Mouse (Mus musculus) forebrain, embryonic 13.5 days (tissue): Measurements from ENCODE around the gene Rgs17. TPM values are rescaled to one million over a fixed set of nuclear protein-coding genes. Genes with fewer than 3 reads are reported as not detected.
A peak's percentile ranks its signal among the peaks of the same experiment; 100 is the strongest.

Experiments used
- ATAC-seq: fragments of 200-750 bp; cut with Nextera tagmentation; 2 replicates; pipeline ENCODE4 v1.8.0; 2017
- H3K27ac ChIP-seq: fragments of 300-500 bp; sonication (generic); 2 replicates; pipeline ENCODE4 v1.5.1; 2015; ENCODE audit warnings: inconsistent platforms, mild to moderate bottlenecking, moderate library complexity
- H3K27me3 ChIP-seq: fragments of 300-500 bp; sonication (generic); 2 replicates; pipeline ENCODE4 v1.6.1; 2015; ENCODE audit warnings: mild to moderate bottlenecking, inconsistent platforms
- H3K36me3 ChIP-seq: fragments of 300-500 bp; sonication (generic); 2 replicates; pipeline ENCODE4 v1.6.1; 2015; ENCODE audit warnings: mild to moderate bottlenecking, inconsistent platforms; ENCODE audit not compliant: poor library complexity, severe bottlenecking
- H3K4me1 ChIP-seq: fragments of 300-500 bp; sonication (generic); 2 replicates; pipeline ENCODE4 v1.6.1; 2015; ENCODE audit warnings: inconsistent platforms
- H3K4me2 ChIP-seq: fragments of 300-500 bp; sonication (generic); 2 replicates; pipeline ENCODE4 v1.6.1; 2015; ENCODE audit warnings: inconsistent platforms, mild to moderate bottlenecking, moderate library complexity
- H3K4me3 ChIP-seq: fragments of 300-500 bp; sonication (generic); 2 replicates; pipeline ENCODE4 v1.5.1; 2015; ENCODE audit warnings: mild to moderate bottlenecking, inconsistent platforms
- H3K9ac ChIP-seq: fragments of 300-500 bp; sonication (generic); 2 replicates; pipeline ENCODE4 v1.6.1; 2015; ENCODE audit warnings: mild to moderate bottlenecking, inconsistent platforms
- H3K9me3 ChIP-seq: fragments of 300-500 bp; sonication (generic); replicated peaks from 2 replicates; pipeline ENCODE4 v1.6.1; 2016; ENCODE audit warnings: inconsistent platforms
- WGBS: fragments of 180-500 bp; shearing (Covaris S2); methylation state at CpG from one replicate; pipeline ENCODE4 v1.1.7; 2015; 5-methylcytosine and 5-hydroxymethylcytosine counted together
- polyA plus RNA-seq: library from polyadenylated mRNA; unstranded; fragments of >200 nt; fragmentation: Nextera tagmentation; extraction: Ambion mirVana; gene quantifications from 2 replicates; pipeline ENCODE4 v1.2.1, GENCODE M21; 2015

Rgs17 gene
- polyA plus RNA-seq, 1 experiment from 2014 or later = 7.1 TPM

DNA sequence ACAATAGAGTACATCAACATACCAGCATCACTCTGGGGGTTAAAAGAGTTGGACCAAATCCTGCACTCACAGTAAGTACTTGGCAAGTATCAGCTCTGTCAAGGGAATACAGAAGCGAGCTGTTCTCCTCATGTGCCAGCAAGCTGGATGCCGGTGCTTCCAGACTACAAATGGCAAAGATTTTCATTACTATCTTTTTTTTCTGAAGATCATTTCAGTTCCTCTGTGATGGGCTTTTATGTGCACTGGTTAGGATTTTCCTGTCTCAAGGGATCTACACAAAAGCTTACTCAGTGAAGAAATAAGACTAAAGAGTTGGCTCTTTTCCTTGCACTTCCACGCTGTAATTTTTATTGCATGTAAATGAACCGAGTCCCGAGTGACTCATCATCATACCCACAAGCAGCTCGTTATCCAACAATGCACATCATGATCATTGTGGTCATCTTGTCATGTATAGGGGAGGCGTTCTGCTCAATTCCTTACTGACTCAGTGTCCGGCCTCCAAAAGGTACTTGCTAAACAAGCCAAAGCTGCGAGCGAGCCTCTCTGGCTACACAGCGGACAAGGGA, 54.1 kb downstream of the Rgs17 start:
- H3K27ac ChIP-seq = no peak overlapping the region; the same call in 1 of the 2 replicates
- H3K4me3 ChIP-seq = no peak overlapping the region
- no peaks in the 10 kb centered on the region for H3K9me3 ChIP-seq
- H3K4me1 ChIP-seq = peaks cover 10% of the 10 kb centered on the region; the same call in 1 of the 2 replicates
- no peak overlapping the region for H3K4me2 ChIP-seq
- H3K27me3 ChIP-seq = no peaks in the 10 kb centered on the region
- no peak overlapping the region for H3K9ac ChIP-seq
- ATAC-seq = peak; percentile 41; the same call in 1 of the 2 replicates
- no peaks in the 10 kb centered on the region for H3K36me3 ChIP-seq
- WGBS = 49% methylated on average over 11 of the region's 11 CpGs

DNA sequence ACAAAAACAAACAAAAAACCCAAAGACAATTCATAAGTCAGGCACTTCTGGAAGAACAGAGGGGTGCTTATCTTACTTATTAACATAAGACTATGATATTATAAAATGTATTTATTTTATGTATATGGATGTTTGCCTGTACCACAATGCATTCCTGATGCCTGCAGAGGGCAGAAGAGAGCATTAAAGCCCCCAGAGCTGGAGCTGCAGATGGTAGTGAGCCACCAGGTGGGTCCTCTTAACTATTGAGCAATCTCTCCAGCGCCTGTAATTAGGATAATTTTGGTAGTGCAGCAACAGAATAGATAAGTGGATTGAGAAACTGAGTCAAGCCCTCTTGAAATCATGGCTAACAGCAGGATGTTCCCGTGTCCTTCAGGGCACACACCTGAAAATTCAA, 56.2 kb downstream of the Rgs17 start:
- H3K27ac ChIP-seq = no peak overlapping the region
- H3K36me3 ChIP-seq = no peaks in the 10 kb centered on the region
- H3K27me3 ChIP-seq = no peaks in the 10 kb centered on the region
- peaks cover 10% of the 10 kb centered on the region; the same call in 1 of the 2 replicates for H3K4me1 ChIP-seq
- H3K4me3 ChIP-seq = no peak overlapping the region
- H3K9me3 ChIP-seq = no peaks in the 10 kb centered on the region
- peak; percentile 54; the same call in 1 of the 2 replicates for ATAC-seq
- WGBS = 53% methylated on average over 2 of the region's 2 CpGs
- no peak overlapping the region for H3K9ac ChIP-seq
- no peak overlapping the region for H3K4me2 ChIP-seq

DNA sequence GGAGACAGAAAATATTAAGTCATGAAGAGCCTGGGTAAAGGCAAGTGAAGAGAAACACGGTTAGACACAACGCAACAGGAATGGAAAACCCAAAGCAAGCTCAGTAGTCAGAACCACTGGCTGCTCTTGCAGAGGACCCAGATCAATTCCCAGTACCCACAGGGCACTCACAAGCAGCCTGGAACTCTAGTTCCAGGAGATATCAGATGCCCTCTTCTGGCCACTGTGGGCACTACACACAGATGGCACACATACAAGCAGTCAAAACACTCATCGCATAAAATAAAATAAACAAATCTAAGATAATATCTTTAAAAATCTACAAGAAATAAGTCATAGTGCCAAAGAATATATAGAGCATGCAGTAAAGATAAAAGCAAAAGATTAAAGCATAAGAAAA, 59.5 kb downstream of the Rgs17 start:
- no peaks in the 10 kb centered on the region for H3K9me3 ChIP-seq
- no peaks in the 10 kb centered on the region for H3K27me3 ChIP-seq
- peaks cover 2% of the 10 kb centered on the region; the same call in 1 of the 2 replicates for H3K4me1 ChIP-seq
- 97% methylated on average over 3 of the region's 3 CpGs for WGBS
- no peak overlapping the region for H3K9ac ChIP-seq
- no peak overlapping the region for H3K4me2 ChIP-seq
- no peak overlapping the region for H3K4me3 ChIP-seq
- H3K27ac ChIP-seq = no peak overlapping the region
- no peak for ATAC-seq
- H3K36me3 ChIP-seq = no peaks in the 10 kb centered on the region

DNA sequence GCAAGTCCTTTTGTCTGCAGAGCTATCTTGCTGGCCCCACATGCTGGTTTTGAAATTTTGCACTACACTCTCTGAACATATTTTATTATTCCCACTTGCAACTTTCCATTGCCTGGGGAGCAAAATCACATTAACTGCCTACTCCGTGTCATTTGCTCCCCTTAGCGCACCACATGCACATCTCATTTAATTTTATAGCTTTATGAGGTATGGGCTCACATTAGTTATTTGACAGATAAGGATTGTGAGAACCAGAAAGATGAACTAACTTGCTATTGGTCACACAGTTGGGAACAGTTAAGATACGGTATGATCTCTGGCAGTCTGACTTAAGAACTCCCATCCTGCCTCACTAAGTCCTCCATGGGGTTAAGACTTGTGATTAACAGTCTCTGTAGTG, 61.4 kb downstream of the Rgs17 start:
- Histone ChIP-seq H3K36me3 (no peaks in the 10 kb centered on the region), H3K9ac (no peak overlapping the region), H3K9me3 (no peaks in the 10 kb centered on the region), H3K4me1 (no peaks in the 10 kb centered on the region), H3K27ac (no peak overlapping the region), H3K27me3 (no peaks in the 10 kb centered on the region), H3K4me3 (no peak overlapping the region), H3K4me2 (no peak overlapping the region)
- 96% methylated on average over 3 of the region's 3 CpGs for WGBS
- no peak for ATAC-seq

DNA sequence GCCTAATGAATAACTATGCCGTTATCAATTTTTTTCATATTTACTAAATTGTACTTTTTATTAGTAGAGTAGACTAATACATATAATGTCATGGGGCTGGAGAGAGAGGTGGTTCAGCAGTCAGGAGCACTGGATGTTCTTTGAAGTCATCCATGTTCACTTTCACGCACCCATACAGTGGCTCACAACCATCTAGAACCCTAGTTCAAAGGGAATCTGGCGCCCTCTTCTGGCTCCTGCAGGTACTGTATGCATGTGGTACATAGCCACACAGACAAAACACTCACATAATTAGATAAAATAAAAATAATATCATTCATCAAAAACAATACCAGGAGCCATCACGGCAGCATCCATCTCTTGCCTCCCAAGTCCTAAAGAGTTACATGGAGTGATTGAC, 62.5 kb downstream of the Rgs17 start:
- no peaks in the 10 kb centered on the region for H3K36me3 ChIP-seq
- peak; percentile 55; the same call in 1 of the 2 replicates for ATAC-seq
- no peak overlapping the region for H3K4me3 ChIP-seq
- H3K9ac ChIP-seq = no peak overlapping the region
- no peak overlapping the region for H3K27ac ChIP-seq
- no peak overlapping the region for H3K4me2 ChIP-seq
- H3K4me1 ChIP-seq = no peaks in the 10 kb centered on the region
- no peaks in the 10 kb centered on the region for H3K9me3 ChIP-seq
- WGBS = 78% methylated on average over 4 of the region's 4 CpGs
- no peaks in the 10 kb centered on the region for H3K27me3 ChIP-seq

DNA sequence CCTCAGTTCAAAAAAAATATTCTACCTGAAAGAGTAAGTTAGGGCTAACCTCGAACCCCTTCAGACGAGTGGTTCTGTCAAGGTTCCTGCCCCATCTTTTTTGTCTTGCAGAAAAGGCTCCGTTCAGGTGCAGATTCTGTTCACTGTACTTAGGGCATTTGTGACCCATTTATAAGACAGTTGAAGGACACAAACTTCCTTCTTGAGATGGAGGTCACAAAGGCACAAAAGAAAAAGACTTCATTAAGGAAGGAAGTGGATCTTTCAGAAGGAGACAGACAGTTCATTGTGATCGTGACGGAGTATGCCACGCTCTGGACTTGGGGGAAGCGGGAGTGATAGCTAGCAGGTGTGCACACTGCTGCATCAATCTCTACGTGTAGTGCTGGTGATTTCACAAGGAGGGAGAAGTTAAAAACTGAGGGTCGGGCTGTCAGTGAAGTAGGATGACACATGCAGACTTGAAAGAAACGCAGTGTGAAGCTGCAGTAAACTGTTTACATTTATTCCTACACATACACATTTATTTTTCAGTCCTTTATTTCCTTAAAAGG, 64.1 kb downstream of the Rgs17 start:
- Histone ChIP-seq H3K4me1 (no peaks in the 10 kb centered on the region), H3K4me3 (no peak overlapping the region), H3K27me3 (no peaks in the 10 kb centered on the region), H3K36me3 (no peaks in the 10 kb centered on the region), H3K4me2 (no peak overlapping the region), H3K9me3 (no peaks in the 10 kb centered on the region), H3K27ac (no peak overlapping the region), H3K9ac (no peak overlapping the region)
- WGBS = 64% methylated on average over 10 of the region's 10 CpGs
- no peak for ATAC-seq

DNA sequence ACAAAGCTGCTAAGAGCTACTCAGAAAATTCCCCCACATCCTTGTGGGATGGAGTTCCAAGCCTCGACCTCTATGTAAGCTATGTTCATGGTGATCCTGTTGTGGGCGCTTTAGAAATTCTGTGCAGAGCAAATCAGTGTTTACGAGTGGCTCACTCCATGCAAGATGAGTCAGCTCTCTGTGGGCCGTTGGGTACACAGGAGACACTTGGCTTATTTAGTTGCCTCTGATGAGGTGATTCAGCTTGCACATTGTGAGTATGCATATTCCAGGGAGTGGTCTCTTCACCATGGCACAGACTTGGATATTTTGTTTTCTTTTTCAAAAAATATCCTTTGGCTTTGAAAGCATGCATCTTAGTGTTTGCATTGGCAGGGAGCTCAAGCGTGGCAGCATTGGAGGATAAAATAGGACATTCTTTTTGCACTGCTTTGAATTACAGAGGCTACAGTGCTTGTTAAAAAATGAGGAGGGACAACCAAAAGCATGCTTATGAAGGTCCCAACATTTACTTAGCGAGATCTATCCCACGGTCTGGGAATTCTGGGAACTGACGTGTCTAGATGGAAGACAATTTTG, 68.8 kb downstream of the Rgs17 start:
- ATAC-seq = no peak
- WGBS = 84% methylated on average over 8 of the region's 8 CpGs
- Histone ChIP-seq H3K27ac (no peak overlapping the region), H3K27me3 (no peaks in the 10 kb centered on the region), H3K4me2 (no peak overlapping the region), H3K9me3 (no peaks in the 10 kb centered on the region), H3K4me1 (no peaks in the 10 kb centered on the region), H3K9ac (no peak overlapping the region), H3K4me3 (no peak overlapping the region), H3K36me3 (no peaks in the 10 kb centered on the region)

DNA sequence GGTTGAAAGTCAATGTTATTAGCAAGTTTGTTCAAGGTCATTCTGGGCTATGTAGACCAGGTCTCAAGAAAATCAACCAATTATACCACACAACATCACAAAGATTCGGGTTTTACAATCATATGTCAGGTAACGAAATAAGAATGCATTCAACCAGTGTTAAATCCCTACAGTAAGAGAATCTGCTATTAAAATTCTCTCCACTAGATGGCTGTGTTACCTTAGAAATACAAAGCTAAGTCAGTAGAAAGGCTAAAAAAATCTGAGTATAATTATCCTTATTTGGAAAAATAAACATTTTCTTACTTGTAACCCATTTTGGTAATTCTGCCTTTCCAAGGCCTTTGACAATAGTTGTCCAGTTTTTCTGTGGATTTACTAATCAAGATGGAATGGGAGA, 75.3 kb downstream of the Rgs17 start:
- Histone ChIP-seq H3K27me3 (no peaks in the 10 kb centered on the region), H3K4me1 (no peaks in the 10 kb centered on the region), H3K4me3 (no peak overlapping the region), H3K9me3 (no peaks in the 10 kb centered on the region), H3K4me2 (no peak overlapping the region), H3K36me3 (no peaks in the 10 kb centered on the region), H3K9ac (no peak overlapping the region), H3K27ac (no peak overlapping the region)
- 28% methylated on average over 2 of the region's 2 CpGs for WGBS
- peak; percentile 53; the same call in 1 of the 2 replicates for ATAC-seq

DNA sequence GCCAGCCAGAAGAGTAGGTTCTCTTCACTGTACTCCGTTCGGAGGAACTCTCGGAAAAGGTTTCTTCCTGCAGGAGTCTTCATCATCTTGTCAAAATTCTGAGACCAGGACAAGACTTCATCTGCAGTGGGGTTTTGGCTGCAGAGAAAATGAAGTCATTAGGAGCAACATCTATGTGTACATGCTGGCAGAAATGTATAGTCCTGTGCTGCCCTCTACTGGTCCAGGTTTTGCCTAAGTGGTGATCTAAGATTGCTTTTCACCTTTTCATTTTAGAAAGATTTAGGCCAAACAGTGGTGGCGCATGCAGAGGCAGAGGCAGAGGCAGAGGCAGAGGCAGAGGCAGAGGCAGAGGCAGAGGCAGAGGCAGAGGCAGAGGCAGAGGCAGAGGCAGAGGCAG, 80.8 kb downstream of the Rgs17 start:
- H3K27ac ChIP-seq = no peak overlapping the region
- H3K4me2 ChIP-seq = no peak overlapping the region
- H3K4me3 ChIP-seq = no peak overlapping the region
- H3K4me1 ChIP-seq = no peaks in the 10 kb centered on the region
- ATAC-seq = 0 out of 2 replicates have a peak, but pooled peaks have one; percentile 38
- no peak overlapping the region for H3K9ac ChIP-seq
- H3K36me3 ChIP-seq = no peaks in the 10 kb centered on the region
- H3K27me3 ChIP-seq = no peaks in the 10 kb centered on the region
- 84% methylated on average over 4 of the region's 4 CpGs for WGBS
- H3K9me3 ChIP-seq = no peaks in the 10 kb centered on the region

DNA sequence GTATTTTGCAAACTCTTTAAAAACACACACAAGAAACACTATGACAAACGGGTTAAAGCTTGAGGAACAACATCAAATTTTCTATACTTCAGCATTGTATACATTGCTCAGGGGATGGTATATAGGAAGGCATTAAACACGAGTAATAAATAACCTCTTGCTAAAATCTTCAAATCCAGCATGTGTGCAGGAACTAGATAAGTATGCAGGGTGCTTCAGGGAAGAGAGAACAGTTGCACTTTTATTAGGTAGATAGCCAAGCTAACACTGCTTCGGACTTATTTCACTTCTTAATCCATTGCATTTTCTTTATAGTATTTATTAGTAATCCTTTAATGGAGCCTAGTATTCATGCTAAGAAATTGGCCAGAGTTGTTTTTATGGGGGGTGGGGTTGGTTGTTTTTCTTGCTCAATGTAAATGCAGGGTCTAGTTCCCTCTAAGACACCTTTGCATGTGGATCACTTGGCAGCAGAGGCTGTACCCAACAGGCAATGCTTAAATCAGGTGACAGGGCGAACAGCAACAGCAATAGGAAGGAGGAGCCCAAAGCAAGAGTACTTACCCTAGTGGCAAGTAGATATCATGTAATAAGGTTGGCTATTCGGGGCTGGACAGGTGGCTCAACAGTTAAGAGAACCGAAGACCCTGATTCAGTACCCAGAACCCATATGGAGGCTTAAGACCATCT, 95.7 kb downstream of the Rgs17 start:
- H3K9ac ChIP-seq = no peak overlapping the region
- peaks cover 22% of the 10 kb centered on the region for H3K4me1 ChIP-seq
- no peak overlapping the region for H3K4me2 ChIP-seq
- 79% methylated on average over 6 of the region's 6 CpGs for WGBS
- no peaks in the 10 kb centered on the region for H3K36me3 ChIP-seq
- H3K27ac ChIP-seq = no peak overlapping the region
- H3K4me3 ChIP-seq = no peak overlapping the region
- no peak for ATAC-seq
- H3K9me3 ChIP-seq = no peaks in the 10 kb centered on the region
- peaks cover 2% of the 10 kb centered on the region; the same call in 1 of the 2 replicates for H3K27me3 ChIP-seq

DNA sequence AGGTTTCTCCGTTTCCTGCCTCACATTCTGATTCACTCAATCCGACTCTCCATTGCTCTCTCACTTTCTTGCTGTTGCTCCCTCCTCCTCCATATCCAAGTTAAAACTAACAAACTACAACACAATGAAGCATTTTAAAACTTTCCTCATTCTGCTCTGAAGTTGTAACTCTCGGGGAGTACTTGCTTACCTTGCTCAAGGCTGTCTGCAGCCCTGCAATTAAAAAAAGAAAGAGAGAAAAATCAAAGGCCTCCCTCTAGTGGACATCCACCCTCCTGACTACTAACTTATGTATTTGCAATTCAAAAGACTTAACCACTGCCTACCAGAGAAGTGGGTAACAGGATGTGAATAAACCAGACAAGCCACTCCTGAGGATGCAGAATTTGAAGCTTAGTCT, 97.4 kb downstream of the Rgs17 start:
- H3K9me3 ChIP-seq = no peaks in the 10 kb centered on the region
- ATAC-seq = no peak
- H3K27ac ChIP-seq = peak overlapping the region; percentile 48
- peaks cover 1% of the 10 kb centered on the region for H3K36me3 ChIP-seq
- H3K4me2 ChIP-seq = peak overlapping the region; percentile 75
- H3K4me1 ChIP-seq = peaks cover 22% of the 10 kb centered on the region
- peak overlapping the region; percentile 52 for H3K9ac ChIP-seq
- peak overlapping the region; percentile 77 for H3K4me3 ChIP-seq
- H3K27me3 ChIP-seq = peaks cover 2% of the 10 kb centered on the region; the same call in 1 of the 2 replicates
- 1% methylated on average over 3 of the region's 3 CpGs for WGBS
